Mouse (Mus musculus): ENCODE results near the gene Ehf.

The Ehf gene

GRCm38 (mm10) chr2:103214861-103215260 is 88.2 kb downstream of the Ehf start:
- DNase-seq (ENCODE audit: low spot score in 2 of 2): no peak

- no peak for DNase-seq (ENCODE audit: low spot score in 2 of 2)
Measured at GRCm38 (mm10) chr2:103213547-103213946, 89.5 kb downstream of the Ehf start.
